9 mouse cellular contexts compared by ENCODE assay signal in the genomic region with DNA sequence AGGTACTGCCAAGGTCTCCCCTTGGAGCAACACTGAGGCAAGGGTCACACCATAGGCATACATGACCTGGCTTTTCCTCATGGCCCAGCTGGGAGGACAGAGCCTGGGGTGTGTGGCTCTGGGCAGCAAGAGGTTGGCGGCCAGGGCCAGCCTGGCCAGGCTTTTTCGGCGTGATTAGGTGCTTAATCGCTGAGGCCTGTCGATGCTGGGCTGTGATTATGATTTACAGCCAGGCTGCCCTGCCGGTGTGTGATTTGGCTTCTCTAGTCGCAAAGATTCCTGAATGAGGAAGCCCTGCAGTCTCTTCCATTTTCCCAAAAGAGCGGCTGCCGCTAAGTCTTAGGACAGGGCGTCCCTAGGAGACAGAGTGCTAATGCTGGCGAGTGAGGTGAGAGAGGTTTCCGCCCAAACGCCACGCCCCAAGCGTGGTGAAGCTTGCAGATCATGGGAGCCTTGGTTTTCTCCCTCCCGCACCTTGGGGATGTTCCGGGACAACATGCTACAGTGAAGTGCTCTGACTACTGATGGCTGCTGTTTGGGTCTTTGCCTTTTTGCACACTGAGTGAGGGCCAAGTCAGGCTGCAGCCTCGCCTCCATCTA. TPM values are rescaled to one million over a fixed set of nuclear protein-coding genes. Genes with fewer than 3 reads are reported as not detected.
A peak's percentile ranks its signal among the peaks of the same experiment; 100 is the strongest.
DNase-seq lines count a peak whose midpoint lies in the region; ATAC-seq lines count a peak whose summit lies in the region.
"Had no signal": no experiment of that assay in that cellular context is flagged by ENCODE, and none has a peak within 500 bp of the region (broad histone marks: within the 10 kb centered on the region; RNA-seq: fewer than 3 reads in every experiment).

No protein-coding gene starts in this region.

- ATAC-seq in forebrain, embryonic 12.5 days (ENCODE audit: low FRiP score) = no peak
- ATAC-seq in limb, embryonic 13.5 days (ENCODE audit: low FRiP score, low read depth) = no peak

- H3K4me2 ChIP-seq in forebrain, embryonic 12.5 days = peak overlapping the region; percentile 38
- H3K4me2 ChIP-seq in limb, embryonic 13.5 days (replicated peaks) = peak overlapping the region; percentile 43

- WGBS in heart, embryonic 10.5 days = 3% methylated on average over 18 of the region's 18 CpGs
- WGBS in forebrain, embryonic 12.5 days = 7% methylated on average over 18 of the region's 18 CpGs
- 2% methylated on average over 18 of the region's 18 CpGs for WGBS in limb, embryonic 13.5 days

- no peak overlapping the region for H3K9ac ChIP-seq in forebrain, embryonic 12.5 days
- H3K9ac ChIP-seq in limb, embryonic 13.5 days = peak overlapping the region; percentile 3; the same call in 1 of the 2 replicates

- no peak overlapping the region for H3K27ac ChIP-seq in heart, embryonic 10.5 days
- 0 out of 2 replicates have a peak overlapping the region, but pooled peaks have one; percentile 25 for H3K27ac ChIP-seq in forebrain, embryonic 12.5 days
- no peak overlapping the region for H3K27ac ChIP-seq in limb, embryonic 13.5 days

- no peaks in the 10 kb centered on the region for H3K36me3 ChIP-seq in heart, embryonic 10.5 days
- no peaks in the 10 kb centered on the region for H3K36me3 ChIP-seq in forebrain, embryonic 12.5 days (replicated peaks)
- H3K36me3 ChIP-seq in limb, embryonic 13.5 days = no peaks in the 10 kb centered on the region

- peaks cover 34% of the 10 kb centered on the region for H3K4me1 ChIP-seq in heart, embryonic 10.5 days
- H3K4me1 ChIP-seq in forebrain, embryonic 12.5 days = peaks cover 30% of the 10 kb centered on the region
- H3K4me1 ChIP-seq in limb, embryonic 13.5 days = peaks cover 28% of the 10 kb centered on the region

- DNase-seq in heart, embryonic 10.5 days (ENCODE audit: low spot score) = no peak
- no peak for DNase-seq in heart, adult 8-10 months (ENCODE audit: low spot score)
- DNase-seq in ES-CJ7 (ENCODE audit: low read depth, low spot score) = peak; percentile 65
- no peak for DNase-seq in B cell, adult 2 months
- DNase-seq in urinary bladder, postnatal 36 days (ENCODE audit: low spot score in 2 of 2) = no peak
- no peak for DNase-seq in adrenal gland, postnatal 4 days (ENCODE audit: low spot score in 2 of 2)
- DNase-seq: right cerebral cortex, postnatal 14 days had no signal

- peak overlapping the region; percentile 52 for H3K4me3 ChIP-seq in heart, embryonic 10.5 days
- no peak overlapping the region for H3K4me3 ChIP-seq in forebrain, embryonic 12.5 days (replicated peaks)
- peak overlapping the region; percentile 19 for H3K4me3 ChIP-seq in limb, embryonic 13.5 days

- peaks cover 73% of the 10 kb centered on the region for H3K27me3 ChIP-seq in heart, embryonic 10.5 days (ENCODE audit: insufficient read depth, poor library complexity, severe bottlenecking)
- peaks cover 41% of the 10 kb centered on the region for H3K27me3 ChIP-seq in forebrain, embryonic 12.5 days
- H3K27me3 ChIP-seq in limb, embryonic 13.5 days = peaks cover 46% of the 10 kb centered on the region

- no peaks in the 10 kb centered on the region for H3K9me3 ChIP-seq in heart, embryonic 10.5 days
- H3K9me3 ChIP-seq in forebrain, embryonic 12.5 days = no peaks in the 10 kb centered on the region
- no peaks in the 10 kb centered on the region for H3K9me3 ChIP-seq in limb, embryonic 13.5 days

RNA-seq across cellular contexts. Expression of a gene that starts 26.2 kb away (rescaled TPM):
- polyA plus RNA-seq in heart, embryonic 10.5 days (2016; fragmentation: Nextera tagmentation; extraction: Ambion mirVana) = 0.09 TPM in 1 of 2 replicates, not detected in the other
- total RNA-seq in heart, adult 8-10 months (2022) = under 1 TPM; 0.19 to 0.31 (median 0.22) TPM
- polyA plus RNA-seq in forebrain, embryonic 12.5 days (2016; fragmentation: Nextera tagmentation; extraction: Ambion mirVana) = 3.5 TPM in 2 replicates
- polyA plus RNA-seq in limb, embryonic 13.5 days (2015; fragmentation: Nextera tagmentation; extraction: Ambion mirVana) = 0.23 TPM in 1 of 2 replicates, not detected in the other
- total RNA-seq in adrenal gland, postnatal 4 days (2021) = 10 to 100 TPM; 17.6 to 24.9 TPM
